Mouse (Mus musculus): Measurements from ENCODE around the gene AI597479.

AI597479 gene

DNA sequence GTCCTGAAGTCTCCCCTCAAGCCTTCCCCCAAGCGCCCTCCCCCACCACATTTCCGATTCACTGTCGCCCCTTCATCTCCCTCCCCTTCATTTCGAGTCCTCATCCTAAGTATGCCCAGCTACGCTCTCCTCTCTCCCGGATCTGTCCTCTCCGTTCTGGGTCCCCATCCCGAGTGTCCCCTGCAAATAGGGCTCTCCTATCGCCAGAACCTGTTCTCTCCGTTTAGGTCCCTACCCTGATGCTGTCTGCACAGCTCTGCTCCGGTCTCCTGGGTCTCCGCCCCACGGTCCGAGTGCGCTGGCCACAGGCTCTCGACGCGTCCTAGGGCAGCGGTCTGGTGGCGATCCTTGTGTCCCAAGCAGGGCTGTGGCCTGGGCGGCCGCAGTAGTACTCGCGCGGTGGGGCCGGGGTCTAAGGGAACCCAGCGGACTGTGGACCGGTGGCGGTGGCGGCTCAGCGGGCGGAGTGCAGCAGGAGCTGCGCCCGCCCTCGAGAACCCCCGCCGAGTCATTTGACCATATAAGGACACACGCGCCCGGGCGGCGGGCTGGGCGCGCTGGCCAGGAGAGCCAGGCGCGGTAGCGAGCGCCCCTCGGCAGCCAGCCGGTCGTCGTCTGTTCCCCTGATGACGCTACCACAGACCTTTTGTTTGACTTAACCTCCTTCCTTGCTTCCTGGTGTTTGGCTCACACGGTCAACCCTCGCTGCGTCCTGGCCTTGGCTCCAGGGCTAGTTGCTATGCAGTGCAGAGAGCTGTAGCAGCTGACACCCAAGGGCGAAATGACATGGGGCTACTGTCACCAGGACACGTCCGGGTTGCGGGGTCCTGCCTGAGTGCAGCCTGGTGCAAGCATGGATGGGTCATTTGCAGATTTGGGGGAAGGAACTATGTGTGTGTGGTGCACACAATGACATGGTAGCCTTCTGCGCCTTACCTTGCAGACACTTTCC, 65.2 kb downstream of the AI597479 start:
- peak; percentile 69 for DNase-seq

DNA sequence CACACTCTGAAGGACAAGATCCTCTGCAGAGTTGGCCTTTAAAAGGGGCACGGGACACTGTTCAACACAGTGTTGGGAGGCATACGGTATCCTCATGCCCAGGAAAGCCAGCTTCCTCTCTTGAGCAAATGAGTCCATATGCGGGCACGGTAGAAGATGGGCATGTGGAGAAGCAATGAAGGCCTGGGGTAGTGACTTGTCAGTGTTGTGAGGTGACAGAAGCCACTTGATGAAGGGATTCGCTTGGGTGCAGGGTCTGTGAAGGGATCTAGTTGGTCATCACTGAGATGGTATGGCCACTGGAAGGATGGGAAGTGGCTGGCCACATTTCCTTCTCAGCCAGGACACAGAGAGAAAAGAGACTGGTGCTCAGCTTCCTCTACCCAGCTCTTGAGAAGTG, 66.1 kb downstream of the AI597479 start:
- no peak for DNase-seq

Data from layer of hippocampus, adult 9-11 months (tissue).